Mouse (Mus musculus) megakaryocyte, embryonic 14.5 days (primary cell): Measurements from ENCODE around the gene Ubr3.

Experiments used
- FLI1 ChIP-seq: IDR thresholded peaks from 2 replicates; pipeline ENCODE4 v1.6.1; 2012; ENCODE audit warnings: low read length, inconsistent platforms, mixed read lengths
- GATA1 ChIP-seq: IDR thresholded peaks from 3 replicates; pipeline ENCODE4 v1.6.1; 2012; ENCODE audit warnings: mixed read lengths, low read length, inconsistent platforms, borderline replicate concordance

DNA sequence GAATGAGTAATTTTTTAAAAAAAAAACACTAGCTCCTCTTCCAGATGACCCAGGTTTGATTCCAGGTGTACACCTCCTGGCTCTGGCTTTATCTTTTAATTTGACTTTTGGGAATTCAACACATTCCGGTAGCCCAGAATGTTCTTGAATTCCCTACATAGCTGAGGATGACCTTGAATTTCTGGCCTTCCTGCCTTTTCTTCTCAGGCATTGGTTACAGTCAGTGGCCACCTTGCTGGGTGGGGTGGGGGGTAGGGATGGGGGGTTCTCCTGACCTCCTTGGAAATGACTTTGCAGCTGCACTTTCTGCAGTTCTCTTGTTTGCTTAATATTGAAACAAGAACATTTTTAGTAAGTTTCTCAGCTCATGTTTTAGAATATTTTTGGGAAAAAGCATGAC is 3.9 kb upstream of the Ubr3 start:
- no peak for TF ChIP-seq GATA1
- TF ChIP-seq FLI1, result no peak
